Mouse (Mus musculus): ENCODE measurements at regions not wholly inside any gene's neighbourhood (a gene's known extent, or its start where the extent isn't known, plus 50 kb on each side); places are given as distances from the start of the nearest gene placed in this dataset.

DNA sequence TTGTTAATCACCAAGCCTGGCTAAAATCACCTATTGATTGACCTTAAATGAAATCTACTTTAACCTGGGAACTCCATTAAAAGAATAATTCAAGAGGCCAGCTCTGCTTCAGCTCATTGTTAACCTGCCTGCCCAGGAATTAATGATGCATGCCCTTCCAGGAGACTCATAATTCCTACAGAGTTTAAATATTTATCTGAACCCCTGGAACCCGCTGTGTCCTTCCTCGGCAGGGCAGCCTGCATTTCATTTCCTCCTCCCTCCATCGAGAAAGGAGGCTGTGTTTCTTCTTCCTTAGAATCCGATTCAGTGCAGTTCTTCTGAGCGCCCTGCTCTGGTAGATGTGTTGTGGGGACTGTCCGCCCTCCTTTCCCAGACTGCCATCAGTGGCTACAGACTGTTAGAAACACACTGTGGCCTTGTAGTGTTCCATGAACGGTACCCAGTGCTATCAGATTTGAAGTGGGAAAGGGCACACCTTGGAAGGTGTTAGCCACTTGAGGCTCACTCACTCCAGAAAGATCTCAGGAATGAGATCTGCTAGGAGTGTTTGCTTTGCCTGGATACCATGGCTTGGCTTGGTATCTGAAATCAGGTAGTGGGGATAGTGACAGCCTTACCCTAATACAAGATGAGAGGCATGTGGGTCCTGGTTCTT is 350.0 kb upstream of the Kazn start:
- ATAC-seq (no peak), DNase-seq (ENCODE audit: low spot score) (no peak)
- H3K4me1 ChIP-seq (ENCODE audit: insufficient read depth, low read length): 0 out of 2 replicates have a peak, but pooled peaks cover 6% of the 10 kb centered on the region
- TF ChIP-seq CTCF (IDR thresholded peaks at IDR 0.05; ENCODE audit: low read depth): no peak
- WGBS: 66% methylated on average over 7 of the region's 7 CpGs
- no peak overlapping the region for H3K4me2 ChIP-seq (ENCODE audit: low read depth, low read length)
- no peak overlapping the region for H3K4me3 ChIP-seq (ENCODE audit: low read length)
- H3K9me3 ChIP-seq (ENCODE audit: low read length): no peaks in the 10 kb centered on the region
- no peaks in the 10 kb centered on the region for H3K36me3 ChIP-seq (ENCODE audit: insufficient read depth, low read length)
- H3K9ac ChIP-seq (replicated peaks; ENCODE audit: low read length): no peak overlapping the region
- H3K27me3 ChIP-seq (ENCODE audit: insufficient read depth, low read length): no peaks in the 10 kb centered on the region
- H3K27ac ChIP-seq: 0 out of 2 replicates have a peak overlapping the region, but pooled peaks have one; percentile 49

GRCm38 (mm10) chr4:142588418-142589083 is 349.4 kb upstream of the Kazn start:
- Histone ChIP-seq H3K4me2 (ENCODE audit: low read depth, low read length) (peak overlapping the region; percentile 40), H3K9ac (replicated peaks; ENCODE audit: low read length) (0 out of 2 replicates have a peak overlapping the region, but pooled peaks have one; percentile 10), H3K36me3 (ENCODE audit: insufficient read depth, low read length) (no peaks in the 10 kb centered on the region), H3K27me3 (ENCODE audit: insufficient read depth, low read length) (no peaks in the 10 kb centered on the region), H3K9me3 (ENCODE audit: low read length) (no peaks in the 10 kb centered on the region), H3K27ac (peak overlapping the region; percentile 49; the same call in 1 of the 2 replicates), H3K4me1 (ENCODE audit: insufficient read depth, low read length) (0 out of 2 replicates have a peak, but pooled peaks cover 6% of the 10 kb centered on the region), H3K4me3 (ENCODE audit: low read length) (no peak overlapping the region)
- TF ChIP-seq CTCF (IDR thresholded peaks at IDR 0.05; ENCODE audit: low read depth): no peak
- 49% methylated on average over 24 of the region's 24 CpGs for WGBS
- ATAC-seq (peak; percentile 70), DNase-seq (ENCODE audit: low spot score) (peak; percentile 49)

DNA sequence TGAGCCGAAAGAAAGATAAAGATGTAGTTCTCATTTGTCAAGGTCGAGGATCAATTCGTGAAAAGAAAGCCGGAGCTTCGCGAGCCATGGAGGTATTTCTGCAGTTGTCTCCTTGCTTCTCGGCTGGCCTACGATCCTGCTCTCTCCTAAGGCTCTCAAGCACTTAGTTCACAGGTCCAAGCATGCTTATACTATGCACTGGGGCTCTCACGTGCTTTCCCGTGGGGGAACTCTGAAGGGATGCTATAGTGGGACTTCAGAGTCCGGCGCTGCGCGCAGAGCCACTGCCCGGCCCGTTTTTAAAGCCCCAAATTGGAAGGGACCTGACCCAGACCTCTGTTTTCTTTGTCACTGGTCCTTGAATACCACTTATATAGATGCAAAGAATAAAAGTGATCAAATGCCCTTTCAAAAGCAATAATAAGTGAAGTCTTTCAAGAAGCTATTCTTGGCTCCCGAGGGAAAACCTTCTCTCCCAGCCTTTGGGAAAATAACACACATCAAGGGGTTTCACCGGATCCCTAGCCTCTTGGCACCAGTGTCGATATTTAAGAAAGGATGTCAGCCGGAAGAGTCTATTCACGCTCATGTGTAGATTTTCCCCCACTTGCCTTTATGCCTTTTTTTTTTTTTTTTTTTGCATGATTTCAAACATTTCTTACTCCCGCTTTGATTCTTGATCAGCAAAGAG is 348.3 kb upstream of the Kazn start:
- DNase-seq (ENCODE audit: low spot score): peak; percentile 32
- no peak overlapping the region for H3K4me2 ChIP-seq (ENCODE audit: low read depth, low read length)
- no peak for ATAC-seq

GRCm38 (mm10) chr4:142578536-142578935 is 339.3 kb upstream of the Kazn start:
- 31% methylated on average over 4 of the region's 4 CpGs for WGBS
- Histone ChIP-seq H3K9ac (replicated peaks; ENCODE audit: low read length) (no peak overlapping the region), H3K4me2 (ENCODE audit: low read depth, low read length) (no peak overlapping the region), H3K27me3 (ENCODE audit: insufficient read depth, low read length) (no peaks in the 10 kb centered on the region), H3K4me3 (ENCODE audit: low read length) (no peak overlapping the region), H3K27ac (peak overlapping the region; percentile 46; the same call in 1 of the 2 replicates), H3K4me1 (ENCODE audit: insufficient read depth, low read length) (0 out of 2 replicates have a peak, but pooled peaks cover 5% of the 10 kb centered on the region), H3K9me3 (ENCODE audit: low read length) (no peaks in the 10 kb centered on the region), H3K36me3 (ENCODE audit: insufficient read depth, low read length) (no peaks in the 10 kb centered on the region)
- peak; percentile 28 for DNase-seq (ENCODE audit: low spot score)
- TF ChIP-seq CTCF (IDR thresholded peaks at IDR 0.05; ENCODE audit: low read depth): no peak
- ATAC-seq: no peak

More for the DNA sequence above, 348.3 kb upstream of the Kazn start:
- no peaks in the 10 kb centered on the region for H3K9me3 ChIP-seq (ENCODE audit: low read length)
- H3K27ac ChIP-seq: peak overlapping the region; percentile 45; the same call in 1 of the 2 replicates
- 45% methylated on average over 22 of the region's 22 CpGs for WGBS
- 0 out of 2 replicates have a peak, but pooled peaks cover 6% of the 10 kb centered on the region for H3K4me1 ChIP-seq (ENCODE audit: insufficient read depth, low read length)
- no peak for TF ChIP-seq CTCF (IDR thresholded peaks at IDR 0.05; ENCODE audit: low read depth)
- no peak overlapping the region for H3K4me3 ChIP-seq (ENCODE audit: low read length)
- H3K36me3 ChIP-seq (ENCODE audit: insufficient read depth, low read length): no peaks in the 10 kb centered on the region
- no peak overlapping the region for H3K9ac ChIP-seq (replicated peaks; ENCODE audit: low read length)
- no peaks in the 10 kb centered on the region for H3K27me3 ChIP-seq (ENCODE audit: insufficient read depth, low read length)

GRCm38 (mm10) chr4:142577519-142577918 is 338.3 kb upstream of the Kazn start:
- WGBS: 14% methylated on average over 4 of the region's 4 CpGs
- peak; percentile 71 for DNase-seq (ENCODE audit: low spot score)
- ATAC-seq: peak; percentile 70
- Histone ChIP-seq H3K4me2 (ENCODE audit: low read depth, low read length) (no peak overlapping the region), H3K4me3 (ENCODE audit: low read length) (no peak overlapping the region), H3K36me3 (ENCODE audit: insufficient read depth, low read length) (no peaks in the 10 kb centered on the region), H3K27ac (peak overlapping the region; percentile 46), H3K27me3 (ENCODE audit: insufficient read depth, low read length) (no peaks in the 10 kb centered on the region), H3K9me3 (ENCODE audit: low read length) (no peaks in the 10 kb centered on the region), H3K9ac (replicated peaks; ENCODE audit: low read length) (no peak overlapping the region), H3K4me1 (ENCODE audit: insufficient read depth, low read length) (0 out of 2 replicates have a peak, but pooled peaks cover 5% of the 10 kb centered on the region)
- no peak for TF ChIP-seq CTCF (IDR thresholded peaks at IDR 0.05; ENCODE audit: low read depth)

DNA sequence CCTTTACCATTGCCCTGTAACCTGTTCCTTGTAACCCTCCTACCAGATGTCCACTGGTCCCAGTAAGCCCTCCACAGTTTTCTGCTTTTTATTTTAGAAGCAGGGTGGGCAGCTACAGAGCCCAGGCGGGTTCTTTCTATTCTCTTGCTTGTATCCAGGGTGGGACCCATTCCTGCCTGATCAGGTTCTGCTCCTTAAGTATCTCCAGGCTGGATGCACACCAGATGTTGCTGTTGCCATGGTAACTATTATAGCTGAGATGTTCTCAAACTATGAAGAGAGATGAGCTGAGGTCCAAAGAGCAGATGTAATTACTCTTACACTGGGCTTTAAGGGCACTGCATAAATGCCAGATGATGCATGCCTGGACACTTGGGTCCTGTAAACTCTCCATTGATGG is 335.3 kb upstream of the Kazn start:
- Histone ChIP-seq H3K27me3 (ENCODE audit: insufficient read depth, low read length) (no peaks in the 10 kb centered on the region), H3K9me3 (ENCODE audit: low read length) (no peaks in the 10 kb centered on the region), H3K36me3 (ENCODE audit: insufficient read depth, low read length) (no peaks in the 10 kb centered on the region), H3K4me1 (ENCODE audit: insufficient read depth, low read length) (0 out of 2 replicates have a peak, but pooled peaks cover 5% of the 10 kb centered on the region), H3K4me2 (ENCODE audit: low read depth, low read length) (no peak overlapping the region), H3K27ac (0 out of 2 replicates have a peak overlapping the region, but pooled peaks have one; percentile 11), H3K4me3 (ENCODE audit: low read length) (no peak overlapping the region), H3K9ac (replicated peaks; ENCODE audit: low read length) (no peak overlapping the region)
- ATAC-seq (peak; percentile 45), DNase-seq (ENCODE audit: low spot score) (peak; percentile 61)
- 61% methylated on average over 1 of the region's 1 CpGs for WGBS
- TF ChIP-seq CTCF (IDR thresholded peaks at IDR 0.05; ENCODE audit: low read depth): no peak

Data from hindbrain, postnatal 0 days (tissue).